Mouse (Mus musculus) liver, embryonic 14.5 days (tissue): ENCODE data around the gene Gm4307.
"Not testable (repeated sequence)": the region's sequence is repeated elsewhere in the genome, so short reads cannot be mapped to it uniquely, and the experiment has no call there.

ENCODE experiments used
- CTCF ChIP-seq: IDR thresholded peaks from 2 replicates; pipeline ENCODE4 v1.5.1; 2016; ENCODE audit warnings: antibody characterized with exemption, low read depth, control low read depth
- EP300 ChIP-seq: IDR thresholded peaks from 2 replicates; pipeline ENCODE4 v1.6.1; 2016; ENCODE audit warnings: antibody characterized with exemption, low read depth

GRCm38 (mm10) chr10:100350793-100351192 is 10.3 kb upstream of the Gm4307 start, which contains the start of gene Gm4305:
- TF ChIP-seq CTCF, EP300: not testable (repeated sequence)
